Comparison of ENCODE assay signal across 8 mouse cellular contexts in the genomic region with DNA sequence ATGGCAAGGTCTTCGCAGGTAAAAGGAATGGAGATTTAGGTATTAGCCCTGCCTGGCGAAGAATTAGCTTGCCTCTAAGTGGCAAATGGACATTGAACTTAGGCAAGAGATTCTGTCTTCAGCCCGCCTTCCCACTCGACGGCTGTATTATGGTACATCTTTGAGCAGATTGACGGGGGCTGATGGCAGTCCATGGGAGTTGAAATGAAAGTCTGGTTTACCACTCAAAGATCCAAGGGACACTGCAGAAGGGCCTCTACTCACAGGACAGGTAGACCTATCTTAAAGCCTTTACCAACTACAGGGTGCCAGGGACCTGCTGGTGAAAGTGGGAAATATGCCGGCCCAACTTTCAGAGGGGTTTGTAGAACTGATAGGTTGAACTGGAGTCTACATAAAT. TPM values are rescaled to one million over a fixed set of nuclear protein-coding genes. Genes with fewer than 3 reads are reported as not detected.
DNase-seq lines count a peak whose midpoint lies in the region; ATAC-seq and TF ChIP-seq lines count a peak whose summit lies in the region.

No protein-coding gene starts in this region.

- no peaks in the 10 kb centered on the region for H3K9me3 ChIP-seq in kidney, embryonic 14.5 days (ENCODE audit: control insufficient read depth, low read length)
- no peaks in the 10 kb centered on the region for H3K9me3 ChIP-seq in hindbrain, embryonic 15.5 days
- H3K9me3 ChIP-seq in midbrain, postnatal 0 days (ENCODE audit: low read length), result no peaks in the 10 kb centered on the region

- H3K4me2 ChIP-seq in kidney, embryonic 14.5 days (replicated peaks; ENCODE audit: low read depth, low read length), result peak overlapping the region; percentile 90
- peak overlapping the region; percentile 81 for H3K4me2 ChIP-seq in hindbrain, embryonic 15.5 days
- H3K4me2 ChIP-seq in midbrain, postnatal 0 days (ENCODE audit: low read depth, low read length, poor library complexity, severe bottlenecking), result peak overlapping the region; percentile 72

- H3K9ac ChIP-seq in kidney, embryonic 14.5 days (ENCODE audit: low read depth, low read length), result peak overlapping the region; percentile 89
- H3K9ac ChIP-seq in hindbrain, embryonic 15.5 days, result peak overlapping the region; percentile 84
- peak overlapping the region; percentile 88 for H3K9ac ChIP-seq in midbrain, postnatal 0 days (replicated peaks; ENCODE audit: low read length, poor library complexity, severe bottlenecking)

- H3K27ac ChIP-seq in kidney, embryonic 14.5 days (ENCODE audit: low read depth, low read length), result 0 out of 2 replicates have a peak overlapping the region, but pooled peaks have one; percentile 69
- no peak overlapping the region for H3K27ac ChIP-seq in bone marrow macrophage, adult 2 months (ENCODE audit: insufficient read depth, low read depth, low read length)
- peak overlapping the region; percentile 94 for H3K27ac ChIP-seq in hindbrain, embryonic 15.5 days (replicated peaks)
- H3K27ac ChIP-seq in midbrain, postnatal 0 days (ENCODE audit: low read depth, low read length), result peak overlapping the region; percentile 78

- H3K4me3 ChIP-seq in kidney, embryonic 14.5 days (ENCODE audit: low read length), result peak overlapping the region; percentile 85
- peak overlapping the region; percentile 97 for H3K4me3 ChIP-seq in bone marrow macrophage, adult 2 months (ENCODE audit: insufficient read depth, low read length)
- H3K4me3 ChIP-seq in hindbrain, embryonic 15.5 days, result peak overlapping the region; percentile 62
- H3K4me3 ChIP-seq in midbrain, postnatal 0 days (ENCODE audit: low read depth, low read length), result peak overlapping the region; percentile 81

- ATAC-seq in kidney, embryonic 14.5 days (ENCODE audit: low FRiP score, low TSS enrichment), result no peak
- ATAC-seq in hindbrain, embryonic 15.5 days (ENCODE audit: low FRiP score, low read depth), result no peak
- ATAC-seq in midbrain, postnatal 0 days (ENCODE audit: low FRiP score), result no peak

- TF ChIP-seq CTCF in bone marrow macrophage, adult 2 months (IDR thresholded peaks at IDR 0.05; ENCODE audit: low read depth, low read length), result no peak
- no peak for TF ChIP-seq CTCF in midbrain, postnatal 0 days (IDR thresholded peaks at IDR 0.05)

- H3K4me1 ChIP-seq in kidney, embryonic 14.5 days (ENCODE audit: control insufficient read depth, insufficient read depth, low read length), result peaks cover 14% of the 10 kb centered on the region
- H3K4me1 ChIP-seq in bone marrow macrophage, adult 2 months (ENCODE audit: control insufficient read depth, insufficient read depth, low read length), result peaks cover 16% of the 10 kb centered on the region
- H3K4me1 ChIP-seq in hindbrain, embryonic 15.5 days (replicated peaks), result peaks cover 22% of the 10 kb centered on the region
- peaks cover 12% of the 10 kb centered on the region; the same call in 1 of the 2 replicates for H3K4me1 ChIP-seq in midbrain, postnatal 0 days (ENCODE audit: insufficient read depth, low read length)

- no peak for DNase-seq in kidney, postnatal 36 days
- DNase-seq in midbrain, postnatal 0 days (ENCODE audit: low spot score), result no peak
- no peak for DNase-seq in yolk sac, embryonic 10.5 days (ENCODE audit: low spot score)
- no peak for DNase-seq in right cerebral cortex, postnatal 36 days (ENCODE audit: low spot score in 2 of 2)
- no peak for DNase-seq in right cerebral cortex, postnatal 25 days

- 15% methylated on average over 7 of the region's 7 CpGs for WGBS in kidney, embryonic 14.5 days
- 18% methylated on average over 7 of the region's 7 CpGs for WGBS in hindbrain, embryonic 15.5 days
- WGBS in midbrain, postnatal 0 days, result 16% methylated on average over 7 of the region's 7 CpGs

- TF ChIP-seq POLR2A in bone marrow macrophage, adult 2 months (IDR thresholded peaks at IDR 0.05; ENCODE audit: borderline replicate concordance, low read depth, low read length), result no peak

- H3K27me3 ChIP-seq in kidney, embryonic 14.5 days (ENCODE audit: control insufficient read depth, insufficient read depth, low read length), result no peaks in the 10 kb centered on the region
- H3K27me3 ChIP-seq in hindbrain, embryonic 15.5 days, result no peaks in the 10 kb centered on the region
- no peaks in the 10 kb centered on the region for H3K27me3 ChIP-seq in midbrain, postnatal 0 days (ENCODE audit: insufficient read depth, low read length)

- H3K36me3 ChIP-seq in kidney, embryonic 14.5 days (ENCODE audit: control insufficient read depth, insufficient read depth, low read length), result peaks cover 8% of the 10 kb centered on the region; the same call in 1 of the 2 replicates
- peaks cover 11% of the 10 kb centered on the region; the same call in 1 of the 2 replicates for H3K36me3 ChIP-seq in hindbrain, embryonic 15.5 days
- no peaks in the 10 kb centered on the region for H3K36me3 ChIP-seq in midbrain, postnatal 0 days (ENCODE audit: insufficient read depth, low read length)

RNA-seq across cellular contexts. Expression of gene Tdg, which starts 0.9 kb away (rescaled TPM):
- 99.4 and 186 TPM in 2 replicates for polyA plus RNA-seq in kidney, embryonic 14.5 days (2014; fragmentation: Nextera tagmentation; extraction: Ambion mirVana)
- 18.8 and 25.6 TPM in 2 replicates for polyA plus RNA-seq in bone marrow macrophage, adult 2 months (2012; ENCODE audit: insufficient read depth, insufficient read length, missing spikeins)
- polyA plus RNA-seq in hindbrain, embryonic 15.5 days (2015; fragmentation: Nextera tagmentation; extraction: Ambion mirVana), result 146 and 153 TPM in 2 replicates
- 60.9 and 74.4 TPM in 2 replicates for total RNA-seq in midbrain, postnatal 0 days (2014; rRNA removed)
- 119 and 121 TPM in 2 replicates for polyA plus RNA-seq in midbrain, postnatal 0 days (2015; fragmentation: Nextera tagmentation; extraction: Ambion mirVana)

RNA-seq across cellular contexts. Expression of gene 1190007I07Rik, which starts 7.5 kb away (rescaled TPM):
- 56.2 and 67.2 TPM in 2 replicates for polyA plus RNA-seq in kidney, embryonic 14.5 days (2014; fragmentation: Nextera tagmentation; extraction: Ambion mirVana)
- 18.5 and 18.6 TPM in 2 replicates for polyA plus RNA-seq in bone marrow macrophage, adult 2 months (2012; ENCODE audit: insufficient read depth, insufficient read length, missing spikeins)
- polyA plus RNA-seq in hindbrain, embryonic 15.5 days (2015; fragmentation: Nextera tagmentation; extraction: Ambion mirVana), result 32.6 and 36.5 TPM in 2 replicates
- total RNA-seq in midbrain, postnatal 0 days (2014; rRNA removed), result 21.5 and 27.1 TPM in 2 replicates
- 34.3 and 37.9 TPM in 2 replicates for polyA plus RNA-seq in midbrain, postnatal 0 days (2015; fragmentation: Nextera tagmentation; extraction: Ambion mirVana)

RNA-seq across cellular contexts. Expression of gene Glt8d2, which starts 60.0 kb away (rescaled TPM):
- 3.0 and 4.0 TPM in 2 replicates for polyA plus RNA-seq in kidney, embryonic 14.5 days (2014; fragmentation: Nextera tagmentation; extraction: Ambion mirVana)
- polyA plus RNA-seq in bone marrow macrophage, adult 2 months (2012; ENCODE audit: insufficient read depth, insufficient read length, missing spikeins), result not detected in 2 replicates
- 1.5 TPM in 2 replicates for polyA plus RNA-seq in hindbrain, embryonic 15.5 days (2015; fragmentation: Nextera tagmentation; extraction: Ambion mirVana)
- total RNA-seq in midbrain, postnatal 0 days (2014; rRNA removed), result 0.85 and 2.2 TPM in 2 replicates
- polyA plus RNA-seq in midbrain, postnatal 0 days (2015; fragmentation: Nextera tagmentation; extraction: Ambion mirVana), result 1.1 and 1.6 TPM in 2 replicates
